ENCODE assay signal across 7 mouse cellular contexts in genomic region chr17:84790447-84791098, GRCm38 (mm10). TPM values are rescaled to one million over a fixed set of nuclear protein-coding genes. Genes with fewer than 3 reads are reported as not detected.
A peak's percentile ranks its signal among the peaks of the same experiment; 100 is the strongest.
DNase-seq lines count a peak whose midpoint lies in the region; ATAC-seq lines count a peak whose summit lies in the region.

Lrpprc (minus strand) TSS chr17:84790789.

- no peaks in the 10 kb centered on the region for H3K27me3 ChIP-seq in embryonic facial prominence, embryonic 12.5 days
- no peaks in the 10 kb centered on the region for H3K27me3 ChIP-seq in limb, embryonic 11.5 days (ENCODE audit: control insufficient read depth, insufficient read depth, low read length)
- no peaks in the 10 kb centered on the region for H3K27me3 ChIP-seq in midbrain, embryonic 14.5 days (ENCODE audit: control insufficient read depth, insufficient read depth, low read length)

- peak within 1 kb of the TSS; percentile 76 for H3K9ac ChIP-seq in embryonic facial prominence, embryonic 12.5 days
- peak within 1 kb of the TSS; percentile 85 for H3K9ac ChIP-seq in limb, embryonic 11.5 days (ENCODE audit: low read length)
- peak within 1 kb of the TSS; percentile 88 for H3K9ac ChIP-seq in midbrain, embryonic 14.5 days (replicated peaks; ENCODE audit: low read length)

- H3K9me3 ChIP-seq in embryonic facial prominence, embryonic 12.5 days, result no peaks in the 10 kb centered on the region
- no peaks in the 10 kb centered on the region for H3K9me3 ChIP-seq in limb, embryonic 11.5 days (ENCODE audit: control insufficient read depth, low read length)
- no peaks in the 10 kb centered on the region for H3K9me3 ChIP-seq in midbrain, embryonic 14.5 days (ENCODE audit: control insufficient read depth, low read length)

- WGBS in embryonic facial prominence, embryonic 12.5 days, result under 1% methylated on average over 51 of the region's 51 CpGs
- WGBS in limb, embryonic 11.5 days, result under 1% methylated on average over 51 of the region's 51 CpGs
- WGBS in midbrain, embryonic 14.5 days, result under 1% methylated on average over 51 of the region's 51 CpGs

- H3K36me3 ChIP-seq in embryonic facial prominence, embryonic 12.5 days, result peaks cover 6% of the 10 kb centered on the region
- H3K36me3 ChIP-seq in limb, embryonic 11.5 days (ENCODE audit: control insufficient read depth, insufficient read depth, low read length), result no peaks in the 10 kb centered on the region
- H3K36me3 ChIP-seq in midbrain, embryonic 14.5 days (ENCODE audit: control insufficient read depth, insufficient read depth, low read length), result peaks cover 8% of the 10 kb centered on the region; the same call in 1 of the 2 replicates

- peak within 1 kb of the TSS; percentile 89 for H3K4me2 ChIP-seq in embryonic facial prominence, embryonic 12.5 days (replicated peaks)
- peak within 1 kb of the TSS; percentile 87 for H3K4me2 ChIP-seq in limb, embryonic 11.5 days (ENCODE audit: low read depth, severe bottlenecking)
- peak within 1 kb of the TSS; percentile 93 for H3K4me2 ChIP-seq in midbrain, embryonic 14.5 days (ENCODE audit: low read length)

- peak; percentile 94 for DNase-seq in adrenal gland, postnatal 25 days
- peak; percentile 99 for DNase-seq in heart, adult 11 months
- peak; percentile 95 for DNase-seq in kidney, adult 18-20 months
- DNase-seq in limb, embryonic 11.5 days (ENCODE audit: low spot score), result peak; percentile 96
- peak; percentile 97 for DNase-seq in midbrain, embryonic 14.5 days
- peak; percentile 87 to 92 for DNase-seq in spleen, adult 18-20 months

- H3K27ac ChIP-seq in embryonic facial prominence, embryonic 12.5 days, result peak within 1 kb of the TSS; percentile 71
- H3K27ac ChIP-seq in limb, embryonic 11.5 days (replicated peaks; ENCODE audit: low read depth, low read length), result peak within 1 kb of the TSS; percentile 58; the same call in 1 of the 2 replicates
- H3K27ac ChIP-seq in midbrain, embryonic 14.5 days (replicated peaks; ENCODE audit: low read depth, low read length), result peak within 1 kb of the TSS; percentile 83

- H3K4me3 ChIP-seq in embryonic facial prominence, embryonic 12.5 days, result peak within 1 kb of the TSS; percentile 94
- peak within 1 kb of the TSS; percentile 100 for H3K4me3 ChIP-seq in limb, embryonic 11.5 days (ENCODE audit: low read depth, low read length)
- peak within 1 kb of the TSS; percentile 98 for H3K4me3 ChIP-seq in midbrain, embryonic 14.5 days (replicated peaks; ENCODE audit: low read depth, low read length)

- peaks cover 11% of the 10 kb centered on the region for H3K4me1 ChIP-seq in embryonic facial prominence, embryonic 12.5 days
- H3K4me1 ChIP-seq in limb, embryonic 11.5 days (ENCODE audit: control insufficient read depth, insufficient read depth, low read length), result no peaks in the 10 kb centered on the region
- H3K4me1 ChIP-seq in midbrain, embryonic 14.5 days (ENCODE audit: control insufficient read depth, insufficient read depth, low read length), result peaks cover 17% of the 10 kb centered on the region

- peak; percentile 97 for ATAC-seq in embryonic facial prominence, embryonic 12.5 days (ENCODE audit: insufficient number of reproducible peaks, insufficient read depth, low FRiP score, low TSS enrichment)
- ATAC-seq in limb, embryonic 11.5 days (ENCODE audit: insufficient number of reproducible peaks, low FRiP score, low TSS enrichment, low read depth), result peak; percentile 98
- peak; percentile 99 for ATAC-seq in midbrain, embryonic 14.5 days (ENCODE audit: low FRiP score, low TSS enrichment)

RNA-seq across cellular contexts. Expression of gene Lrpprc, which starts in this region (rescaled TPM):
- total RNA-seq in adrenal gland, postnatal 25 days (2021), result 75.1 and 80.6 TPM in 2 replicates
- 58.1 and 59.5 TPM in 2 replicates for polyA plus RNA-seq in embryonic facial prominence, embryonic 12.5 days (2016; fragmentation: Nextera tagmentation; extraction: Ambion mirVana)
- 59.0 and 60.8 TPM in 2 replicates for polyA plus RNA-seq in limb, embryonic 11.5 days (2014; fragmentation: Nextera tagmentation; extraction: Ambion mirVana)
- polyA plus RNA-seq in midbrain, embryonic 14.5 days (2014; fragmentation: Nextera tagmentation; extraction: Ambion mirVana), result 36.4 and 51.4 TPM in 2 replicates

Comparison
In these comparisons a context has a peak if more than half of its experiments do, and no peak if none do; other contexts are left out.
1. Peak in every context shown above with its lines: DNase-seq, ATAC-seq, H3K4me3 ChIP-seq and H3K27ac ChIP-seq.